Mouse (Mus musculus) heart, embryonic 11.5 days (tissue): ENCODE data around the gene Idi2. TPM values are rescaled to one million over a fixed set of nuclear protein-coding genes. Genes with fewer than 3 reads are reported as not detected.
"Not testable (repeated sequence)": the region's sequence is repeated elsewhere in the genome, so short reads cannot be mapped to it uniquely, and the experiment has no call there.

ENCODE experiments used
- ATAC-seq: fragments of 200-750 bp; cut with Nextera tagmentation; replicated peaks from 2 replicates; pipeline ENCODE4 v1.8.0; 2017; ENCODE audit warnings: moderate library complexity; ENCODE audit not compliant: insufficient number of reproducible peaks, low FRiP score, low TSS enrichment
- H3K27ac ChIP-seq: fragments of 300-500 bp; sonication (generic); 2 replicates; pipeline ENCODE4 v1.5.1; 2014; ENCODE audit warnings: mild to moderate bottlenecking, low read depth, low read length
- H3K27me3 ChIP-seq: fragments of 300-500 bp; sonication (generic); 2 replicates; pipeline ENCODE4 v1.6.1; 2014; ENCODE audit warnings: mild to moderate bottlenecking, low read length, mixed read lengths; ENCODE audit not compliant: control insufficient read depth, insufficient read depth
- H3K36me3 ChIP-seq: fragments of 300-500 bp; sonication (generic); 2 replicates; pipeline ENCODE4 v1.6.1; 2014; ENCODE audit warnings: mild to moderate bottlenecking, low read length, moderate library complexity, mixed read lengths; ENCODE audit not compliant: control insufficient read depth, insufficient read depth
- H3K4me1 ChIP-seq: fragments of 300-500 bp; sonication (generic); 2 replicates; pipeline ENCODE4 v1.6.1; 2014; ENCODE audit warnings: low read length; ENCODE audit not compliant: control insufficient read depth, insufficient read depth
- H3K4me2 ChIP-seq: fragments of 300-500 bp; sonication (generic); 2 replicates; pipeline ENCODE4 v1.6.1; 2014; ENCODE audit warnings: mild to moderate bottlenecking, moderate library complexity
- H3K4me3 ChIP-seq: fragments of 300-500 bp; sonication (generic); 2 replicates; pipeline ENCODE4 v1.5.1; 2014; ENCODE audit warnings: low read depth, low read length
- H3K9ac ChIP-seq: fragments of 300-500 bp; sonication (generic); 2 replicates; pipeline ENCODE4 v1.6.1; 2014; ENCODE audit warnings: mild to moderate bottlenecking, low read depth, low read length, moderate library complexity
- H3K9me3 ChIP-seq: fragments of 300-500 bp; sonication (generic); replicated peaks from 2 replicates; pipeline ENCODE4 v1.6.1; 2016; ENCODE audit warnings: low read length; ENCODE audit not compliant: control insufficient read depth
- WGBS: fragments of 180-500 bp; shearing (Covaris S2); extraction: QIAGEN DNeasy Blood & Tissue Kit; methylation state at CpG from one replicate; pipeline ENCODE4 v1.1.7; 2014; ENCODE audit not compliant: insufficient replicate concordance; 5-methylcytosine and 5-hydroxymethylcytosine counted together
- polyA plus RNA-seq: library from polyadenylated mRNA; unstranded; fragments of >200 nt; fragmentation: Nextera tagmentation; extraction: Ambion mirVana; gene quantifications from 2 replicates; pipeline ENCODE4 v1.2.1, GENCODE M21; 2014

The Idi2 gene
- polyA plus RNA-seq, 1 experiment from 2014 or later = 0.07 TPM

DNA sequence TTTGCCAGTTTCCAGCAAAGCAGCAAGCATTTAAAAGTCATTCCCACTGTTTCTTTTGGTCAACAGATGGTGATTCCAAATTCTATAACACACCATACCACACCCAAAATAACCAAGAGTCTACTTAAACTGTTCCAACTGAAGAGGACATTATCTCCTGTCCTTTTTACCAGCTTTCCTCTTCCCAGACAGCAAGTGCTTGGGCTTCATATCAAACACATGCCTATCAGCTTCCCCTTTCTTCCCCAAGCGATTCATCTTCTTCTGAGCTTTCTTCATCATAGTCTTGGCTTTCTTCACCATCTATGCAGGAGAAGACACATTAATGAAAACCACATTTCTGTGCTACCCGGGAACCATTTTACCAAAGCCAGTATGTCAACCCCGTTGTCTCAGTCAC, 20.3 kb downstream of the Idi2 start:
- no peaks in the 10 kb centered on the region for H3K4me1 ChIP-seq
- ATAC-seq = no peak
- no peak overlapping the region for H3K4me3 ChIP-seq
- no peak overlapping the region for H3K9ac ChIP-seq
- H3K27me3 ChIP-seq = no peaks in the 10 kb centered on the region
- 92% methylated on average over 3 of the region's 3 CpGs for WGBS
- H3K27ac ChIP-seq = no peak overlapping the region
- no peak overlapping the region for H3K4me2 ChIP-seq
- H3K36me3 ChIP-seq = peaks cover 34% of the 10 kb centered on the region
- no peaks in the 10 kb centered on the region for H3K9me3 ChIP-seq

DNA sequence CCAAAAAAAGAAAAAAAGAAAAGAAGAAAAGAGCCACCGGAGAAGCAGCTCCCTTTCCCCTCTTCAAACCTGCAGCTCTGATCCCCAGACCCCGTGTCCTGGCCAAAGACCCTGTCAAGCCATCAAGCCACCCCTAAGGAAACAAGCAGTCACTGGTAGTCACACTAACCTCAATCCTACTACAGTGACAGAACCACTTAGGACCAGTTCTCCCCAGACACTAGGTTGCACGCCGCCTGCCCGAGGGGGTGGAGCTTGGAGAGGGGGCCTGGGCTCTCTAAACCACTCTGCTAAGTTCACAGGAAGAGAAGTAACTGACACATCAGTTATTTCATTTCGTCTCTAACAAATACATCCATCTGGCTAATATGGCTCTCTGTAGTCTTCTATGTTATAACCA, 39.6 kb downstream of the Idi2 start:
- H3K4me2 ChIP-seq = no peak overlapping the region
- 90% methylated on average over 6 of the region's 6 CpGs for WGBS
- H3K27ac ChIP-seq = no peak overlapping the region
- no peak overlapping the region for H3K9ac ChIP-seq
- peaks cover 3% of the 10 kb centered on the region; the same call in 1 of the 2 replicates for H3K4me1 ChIP-seq
- no peak for ATAC-seq
- no peaks in the 10 kb centered on the region for H3K9me3 ChIP-seq
- H3K27me3 ChIP-seq = no peaks in the 10 kb centered on the region
- peaks cover 12% of the 10 kb centered on the region for H3K36me3 ChIP-seq
- H3K4me3 ChIP-seq = no peak overlapping the region

DNA sequence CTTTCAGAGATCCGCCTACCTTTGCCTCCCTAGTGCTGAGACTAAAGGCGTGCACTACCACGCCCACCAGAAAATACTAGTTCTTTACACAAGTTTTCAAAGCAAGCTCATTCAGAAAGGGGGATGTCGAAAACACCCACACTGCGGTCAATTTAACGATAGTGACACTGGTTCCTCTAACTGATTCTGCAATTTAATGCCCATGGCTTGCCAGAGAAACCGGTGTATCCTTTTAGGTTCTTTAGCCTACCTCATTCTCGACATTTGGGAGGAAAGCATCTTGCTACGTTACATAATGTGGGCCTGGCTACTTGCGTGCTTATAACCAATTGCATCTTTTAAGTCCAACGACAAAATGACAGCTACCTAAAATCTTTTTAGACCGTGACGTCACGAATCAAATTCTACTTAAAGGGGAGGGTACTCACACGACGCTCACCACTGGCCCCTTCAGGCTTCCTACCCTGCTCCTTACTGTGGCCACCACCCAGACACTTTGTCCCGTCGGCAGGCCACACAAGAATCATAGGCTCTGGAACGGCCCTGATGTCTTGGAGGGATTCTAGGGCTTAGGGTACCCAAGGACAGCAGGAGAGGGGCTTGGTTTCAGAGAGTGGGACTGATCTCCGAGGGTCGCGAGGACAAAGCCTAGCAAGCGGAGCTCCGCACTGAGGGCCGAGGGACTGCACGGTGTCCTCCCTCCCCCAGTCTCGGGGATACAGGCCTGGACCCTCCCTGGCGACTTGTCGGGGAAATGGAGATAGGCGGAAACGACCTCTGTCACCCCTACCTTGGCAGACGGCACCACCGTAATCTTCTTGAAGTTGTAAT, 42.7 kb downstream of the Idi2 start:
- H3K27me3 ChIP-seq = no peaks in the 10 kb centered on the region
- H3K4me2 ChIP-seq = peak overlapping the region; percentile 72
- peaks cover 3% of the 10 kb centered on the region; the same call in 1 of the 2 replicates for H3K4me1 ChIP-seq
- H3K4me3 ChIP-seq = peak overlapping the region; percentile 79
- peak overlapping the region; percentile 18; the same call in 1 of the 2 replicates for H3K27ac ChIP-seq
- H3K9ac ChIP-seq = peak overlapping the region; percentile 97
- ATAC-seq = peak; percentile 18
- 3% methylated on average over 33 of the region's 33 CpGs for WGBS
- peaks cover 2% of the 10 kb centered on the region for H3K36me3 ChIP-seq
- no peaks in the 10 kb centered on the region for H3K9me3 ChIP-seq

DNA sequence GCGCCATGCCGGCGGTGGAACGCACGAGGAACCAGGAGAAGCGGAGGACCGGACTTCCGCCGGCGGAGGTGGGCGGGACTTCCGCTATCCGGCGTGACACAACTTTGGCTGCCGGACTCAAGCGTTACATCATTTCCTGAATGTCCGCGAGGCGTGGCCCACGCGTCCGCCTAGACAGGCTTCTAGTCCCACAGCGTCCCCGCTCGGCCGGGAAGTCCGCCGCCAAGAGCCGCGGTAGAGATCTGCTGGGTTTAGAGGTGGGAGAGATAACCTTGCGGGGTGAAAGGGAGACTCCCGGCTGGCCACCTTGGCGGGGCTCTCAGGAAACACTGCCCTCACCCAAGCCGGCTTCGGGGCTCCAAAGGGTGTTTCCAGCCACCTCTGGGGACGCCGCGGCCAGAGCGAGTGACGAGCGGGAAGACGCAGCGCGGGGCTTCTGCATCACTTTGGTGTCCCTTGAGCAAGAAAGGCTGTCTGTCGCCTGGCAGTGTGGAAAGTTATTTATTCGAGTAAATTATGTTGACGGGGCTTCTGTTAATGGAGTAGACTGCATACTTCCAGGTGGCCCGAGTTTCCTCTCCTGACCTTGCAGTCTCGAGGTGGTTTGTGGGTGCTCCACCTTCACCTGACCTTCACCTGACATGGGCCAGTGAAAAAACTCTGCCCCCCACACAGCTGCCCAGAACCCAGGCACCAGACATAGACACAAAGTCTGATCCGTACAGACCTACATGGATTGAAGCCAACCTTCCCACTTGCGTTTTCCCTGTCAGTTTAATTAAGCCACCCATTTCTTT, 43.5 kb downstream of the Idi2 start, which contains the start of gene Gtpbp4:
Gene Gtpbp4 (minus strand): TSS at position 94 of the 797 bp plus-strand sequence.
- H3K9me3 ChIP-seq = no peaks in the 10 kb centered on the region
- peaks cover 3% of the 10 kb centered on the region; the same call in 1 of the 2 replicates for H3K4me1 ChIP-seq
- H3K27ac ChIP-seq = peak within 1 kb of the TSS; percentile 90
- peak within 1 kb of the TSS; percentile 79 for H3K4me3 ChIP-seq
- H3K4me2 ChIP-seq = peak within 1 kb of the TSS; percentile 72
- no peaks in the 10 kb centered on the region for H3K27me3 ChIP-seq
- peak; percentile 97 for ATAC-seq
- H3K36me3 ChIP-seq = peaks cover 2% of the 10 kb centered on the region; the same call in 1 of the 2 replicates
- peak within 1 kb of the TSS; percentile 97 for H3K9ac ChIP-seq
- under 1% methylated on average over 51 of the region's 51 CpGs for WGBS

DNA sequence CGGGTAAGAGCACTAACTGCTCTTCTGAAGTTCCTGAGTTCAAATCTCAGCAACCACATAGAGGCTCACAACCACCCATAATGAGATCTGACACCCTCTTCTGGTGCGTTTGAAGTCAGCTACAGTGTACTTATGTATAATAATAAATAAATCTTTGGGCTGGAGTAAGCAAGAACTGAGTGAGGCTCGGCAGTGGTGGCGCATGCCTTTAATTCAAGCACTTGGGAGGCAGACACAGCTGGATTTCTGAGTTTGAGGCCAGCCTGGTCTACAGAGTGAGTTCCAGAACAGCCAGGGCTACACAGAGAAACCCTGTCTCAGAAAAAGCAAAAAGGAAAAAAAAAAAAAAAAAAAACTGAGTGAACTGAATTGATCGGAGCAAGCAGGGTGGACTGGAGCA, 44.6 kb downstream of the Idi2 start:
- ATAC-seq = not testable (repeated sequence)

DNA sequence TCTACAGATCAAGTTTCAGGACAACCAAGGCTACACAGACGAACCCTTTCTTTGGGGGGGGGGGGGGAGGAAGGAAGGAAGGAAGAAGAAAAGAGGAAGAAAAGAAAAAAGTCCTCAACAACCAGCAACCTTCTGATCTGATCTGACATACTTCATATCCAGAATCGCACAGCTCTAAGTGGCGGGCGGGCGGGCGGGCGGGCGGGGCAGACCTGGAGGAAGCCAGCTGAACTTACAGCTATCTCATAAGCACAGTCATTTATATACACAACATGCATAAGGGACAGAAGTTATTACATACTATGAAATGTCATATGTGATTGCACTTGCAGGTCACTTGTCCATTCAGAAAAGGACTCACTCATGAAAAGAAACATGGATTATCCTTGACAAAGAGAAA, 46.8 kb downstream of the Idi2 start:
- ATAC-seq = no peak
- no peaks in the 10 kb centered on the region for H3K36me3 ChIP-seq
- peaks cover 3% of the 10 kb centered on the region; the same call in 1 of the 2 replicates for H3K4me1 ChIP-seq
- H3K27me3 ChIP-seq = no peaks in the 10 kb centered on the region
- H3K4me2 ChIP-seq = no peak overlapping the region
- no peaks in the 10 kb centered on the region for H3K9me3 ChIP-seq
- H3K4me3 ChIP-seq = no peak overlapping the region
- no peak overlapping the region for H3K27ac ChIP-seq
- 77% methylated on average over 7 of the region's 8 CpGs for WGBS
- no peak overlapping the region for H3K9ac ChIP-seq

More for the DNA sequence above, 44.6 kb downstream of the Idi2 start:
- not testable (repeated sequence) for H3K4me2 ChIP-seq, H3K27me3 ChIP-seq, H3K9me3 ChIP-seq, H3K4me3 ChIP-seq, H3K9ac ChIP-seq, H3K36me3 ChIP-seq, H3K27ac ChIP-seq, H3K4me1 ChIP-seq
- WGBS = 86% methylated on average over 5 of the region's 5 CpGs

DNA sequence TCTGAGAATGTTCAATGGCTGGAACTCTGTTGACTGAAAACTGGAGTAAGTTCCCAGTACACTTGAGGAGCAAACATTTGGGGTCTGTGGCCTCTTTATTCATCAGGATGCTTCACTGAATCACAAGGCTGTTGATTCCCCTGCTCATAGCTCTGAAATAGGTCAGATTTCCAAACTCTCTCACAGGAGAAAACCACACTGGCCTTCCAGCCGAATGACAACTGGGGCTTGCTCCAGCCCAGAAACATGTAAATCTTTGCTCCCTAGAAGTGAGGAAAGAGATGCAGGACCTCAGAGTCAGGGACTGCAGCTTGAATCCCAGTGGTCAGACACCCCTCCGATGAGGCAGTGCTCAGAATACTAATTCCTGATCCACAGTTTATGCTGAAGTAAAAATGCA, 50.6 kb downstream of the Idi2 start:
- 74% methylated on average over 2 of the region's 2 CpGs for WGBS
- H3K36me3 ChIP-seq = no peaks in the 10 kb centered on the region

More for the DNA sequence above, 50.6 kb downstream of the Idi2 start:
- no peaks in the 10 kb centered on the region for H3K9me3 ChIP-seq
- H3K27ac ChIP-seq = no peak overlapping the region
- no peaks in the 10 kb centered on the region for H3K27me3 ChIP-seq
- H3K9ac ChIP-seq = no peak overlapping the region
- no peak overlapping the region for H3K4me3 ChIP-seq
- no peak for ATAC-seq
- no peaks in the 10 kb centered on the region for H3K4me1 ChIP-seq
- no peak overlapping the region for H3K4me2 ChIP-seq
